ENCODE assay signal across 9 mouse cellular contexts in genomic region chr12:110804261-110804660, GRCm38 (mm10). TPM values are rescaled to one million over a fixed set of nuclear protein-coding genes. Genes with fewer than 3 reads are reported as not detected.
DNase-seq lines count a peak whose midpoint lies in the region; ATAC-seq lines count a peak whose summit lies in the region.
"Had no signal": no experiment of that assay in that cellular context is flagged by ENCODE, and none has a peak within 500 bp of the region (broad histone marks: within the 10 kb centered on the region; RNA-seq: fewer than 3 reads in every experiment).

No protein-coding gene starts in this region.

- H3K9me3 ChIP-seq in liver, embryonic 11.5 days (ENCODE audit: control insufficient read depth, low read length), result no peaks in the 10 kb centered on the region
- H3K9me3 ChIP-seq in forebrain, embryonic 16.5 days (ENCODE audit: control insufficient read depth, low read length), result no peaks in the 10 kb centered on the region
- no peaks in the 10 kb centered on the region for H3K9me3 ChIP-seq in limb, embryonic 13.5 days

- no peak overlapping the region for H3K4me3 ChIP-seq in liver, embryonic 11.5 days (ENCODE audit: low read depth, low read length)
- no peak overlapping the region for H3K4me3 ChIP-seq in forebrain, embryonic 16.5 days (replicated peaks; ENCODE audit: low read length)
- H3K4me3 ChIP-seq in limb, embryonic 13.5 days, result no peak overlapping the region

- peaks cover 6% of the 10 kb centered on the region for H3K4me1 ChIP-seq in liver, embryonic 11.5 days (replicated peaks; ENCODE audit: control insufficient read depth, insufficient read depth, low read length)
- peaks cover 9% of the 10 kb centered on the region for H3K4me1 ChIP-seq in forebrain, embryonic 16.5 days (replicated peaks; ENCODE audit: control insufficient read depth, insufficient read depth, low read length)
- peaks cover 9% of the 10 kb centered on the region for H3K4me1 ChIP-seq in limb, embryonic 13.5 days

- ATAC-seq in liver, embryonic 11.5 days (replicated peaks; ENCODE audit: low FRiP score), result no peak
- ATAC-seq in forebrain, embryonic 16.5 days, result peak; percentile 62
- ATAC-seq in limb, embryonic 13.5 days (ENCODE audit: low FRiP score, low read depth), result 0 out of 2 replicates have a peak, but pooled peaks have one; percentile 62
- ATAC-seq: Patski had no signal

- WGBS in liver, embryonic 11.5 days, result 75% methylated on average over 10 of the region's 10 CpGs
- 12% methylated on average over 10 of the region's 10 CpGs for WGBS in forebrain, embryonic 16.5 days
- 34% methylated on average over 10 of the region's 10 CpGs for WGBS in limb, embryonic 13.5 days

- H3K36me3 ChIP-seq in liver, embryonic 11.5 days (ENCODE audit: control insufficient read depth, insufficient read depth, low read length), result no peaks in the 10 kb centered on the region
- no peaks in the 10 kb centered on the region for H3K36me3 ChIP-seq in forebrain, embryonic 16.5 days (ENCODE audit: control insufficient read depth, insufficient read depth)
- peaks cover 45% of the 10 kb centered on the region for H3K36me3 ChIP-seq in limb, embryonic 13.5 days

- no peak overlapping the region for H3K9ac ChIP-seq in liver, embryonic 11.5 days (ENCODE audit: low read depth, low read length)
- H3K9ac ChIP-seq in forebrain, embryonic 16.5 days (replicated peaks; ENCODE audit: low read depth, low read length), result no peak overlapping the region
- no peak overlapping the region for H3K9ac ChIP-seq in limb, embryonic 13.5 days

- no peaks in the 10 kb centered on the region for H3K27me3 ChIP-seq in liver, embryonic 11.5 days (replicated peaks; ENCODE audit: control insufficient read depth, insufficient read depth, low read length)
- no peaks in the 10 kb centered on the region for H3K27me3 ChIP-seq in forebrain, embryonic 16.5 days (replicated peaks; ENCODE audit: control insufficient read depth, insufficient read depth, low read length)
- H3K27me3 ChIP-seq in limb, embryonic 13.5 days, result no peaks in the 10 kb centered on the region
- H3K27me3 ChIP-seq: Patski had no signal

- no peak overlapping the region for H3K4me2 ChIP-seq in liver, embryonic 11.5 days
- no peak overlapping the region for H3K4me2 ChIP-seq in forebrain, embryonic 16.5 days (ENCODE audit: low read length)
- no peak overlapping the region for H3K4me2 ChIP-seq in limb, embryonic 13.5 days (replicated peaks)

- no peak overlapping the region for H3K27ac ChIP-seq in liver, embryonic 11.5 days (ENCODE audit: low read depth, low read length)
- no peak overlapping the region for H3K27ac ChIP-seq in forebrain, embryonic 16.5 days (ENCODE audit: low read length)
- no peak overlapping the region for H3K27ac ChIP-seq in limb, embryonic 13.5 days

- DNase-seq in liver, result peak; percentile 26
- DNase-seq in liver, embryonic 11.5 days (ENCODE audit: low spot score), result no peak
- DNase-seq in adrenal gland, postnatal 36 days, result peak; percentile 71 to 72
- no peak for DNase-seq in thymus, postnatal 25 days
- DNase-seq in right cerebral cortex, adult 2 months (ENCODE audit: low spot score in 2 of 2), result no peak
- DNase-seq in lung, adult 18-20 months, result no peak

RNA-seq across cellular contexts. Expression of gene Mok, which starts 36.5 kb away (rescaled TPM):
- polyA plus RNA-seq in liver, embryonic 11.5 days (2014; fragmentation: Nextera tagmentation; extraction: Ambion mirVana), result 1.3 and 2.1 TPM in 2 replicates
- total RNA-seq in adrenal gland, postnatal 36 days (2021), result 1 to 10 TPM; 1.2 to 1.6 TPM
- polyA plus RNA-seq in forebrain, embryonic 16.5 days (2015; fragmentation: Nextera tagmentation; extraction: Ambion mirVana), result 13.4 and 13.6 TPM in 2 replicates
- polyA plus RNA-seq in limb, embryonic 13.5 days (2015; fragmentation: Nextera tagmentation; extraction: Ambion mirVana), result 5.7 and 6.1 TPM in 2 replicates

RNA-seq across cellular contexts. Expression of gene Zfp839, which starts 45.8 kb away (rescaled TPM):
- 3.3 and 3.8 TPM in 2 replicates for polyA plus RNA-seq in liver, embryonic 11.5 days (2014; fragmentation: Nextera tagmentation; extraction: Ambion mirVana)
- 10 to 100 TPM; 10.9 to 12.2 TPM for total RNA-seq in adrenal gland, postnatal 36 days (2021)
- polyA plus RNA-seq in forebrain, embryonic 16.5 days (2015; fragmentation: Nextera tagmentation; extraction: Ambion mirVana), result 3.2 and 3.3 TPM in 2 replicates
- polyA plus RNA-seq in limb, embryonic 13.5 days (2015; fragmentation: Nextera tagmentation; extraction: Ambion mirVana), result 7.0 and 7.8 TPM in 2 replicates

Comparison
In these comparisons a context has a peak if more than half of its experiments do, and no peak if none do; other contexts are left out.
1. DNase-seq: peak in liver (single experiment) and adrenal gland, postnatal 36 days (2 of 2); none in liver, embryonic 11.5 days (single experiment), thymus, postnatal 25 days (single experiment), right cerebral cortex, adult 2 months (0 of 2) and lung, adult 18-20 months (0 of 2).